Mouse (Mus musculus): Measurements from ENCODE around the gene AI987944.

The AI987944 gene

DNA sequence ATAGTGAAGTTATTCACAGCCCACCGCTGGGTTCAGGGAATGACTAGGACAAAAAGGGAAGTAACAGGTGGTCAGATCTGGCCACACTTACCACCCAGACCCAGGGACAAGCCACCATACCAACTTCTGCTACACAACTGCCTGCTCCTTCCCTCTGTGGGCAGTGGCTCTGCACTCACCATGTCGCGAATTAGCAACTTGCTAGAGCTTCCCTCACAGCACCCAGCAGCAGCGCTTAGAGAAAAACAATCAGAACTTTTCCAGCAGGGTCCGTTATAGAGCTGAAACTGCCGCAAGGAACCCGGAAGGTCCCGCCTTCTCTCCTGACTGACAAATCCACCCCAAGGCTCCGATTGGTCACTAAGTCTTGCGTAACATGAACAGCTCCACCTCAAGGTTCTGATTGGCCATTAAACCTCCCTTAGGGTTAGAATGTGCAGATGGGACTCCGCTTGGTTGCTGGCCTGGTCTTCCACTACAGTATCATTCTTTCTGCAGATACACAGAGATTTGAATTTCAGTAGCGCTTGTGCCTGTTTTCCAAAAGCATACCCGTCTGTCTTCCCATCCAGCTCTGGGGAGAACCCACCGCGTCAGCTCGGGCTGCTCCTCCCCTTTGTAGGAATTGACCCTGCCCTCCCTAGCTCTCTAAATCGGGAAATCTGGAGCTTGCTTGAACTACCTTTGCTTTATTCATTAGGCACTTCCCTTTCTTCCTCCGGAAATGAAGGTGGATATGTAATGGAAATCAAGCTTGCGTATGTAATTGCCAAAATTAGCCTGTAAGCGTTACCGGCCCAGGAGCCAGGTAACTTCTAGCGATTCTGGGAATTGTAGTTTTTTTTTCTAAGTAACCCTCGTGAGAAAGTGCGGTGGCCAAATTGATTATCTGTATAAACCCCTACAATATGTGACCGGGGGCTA is at the start of gene AI987944:
Gene AI987944 (minus strand): TSS at position 332 of the 924 bp plus-strand sequence.
- DNase-seq (ENCODE audit: low read depth): peak; percentile 96

DNA sequence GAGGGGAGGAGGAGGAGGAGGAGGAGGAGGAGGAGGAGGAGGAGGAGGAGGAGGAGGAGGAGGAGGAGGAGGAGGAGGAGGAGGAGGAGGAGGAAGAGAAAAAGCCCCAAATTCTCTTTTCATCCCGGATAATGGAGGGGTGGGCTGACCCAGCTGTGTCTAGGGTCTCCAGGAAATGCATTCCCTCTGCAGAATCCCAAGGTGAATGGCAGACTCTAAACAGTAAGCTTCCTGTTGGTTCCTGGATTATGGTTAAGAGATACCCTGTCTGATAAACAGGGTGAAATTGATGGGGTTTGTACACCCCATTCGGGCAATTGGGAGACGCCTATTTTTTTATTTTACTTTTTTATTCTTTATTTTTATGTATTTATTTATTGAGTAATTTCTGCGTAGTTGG is 951 bp upstream of the AI987944 start:
- no peak for DNase-seq (ENCODE audit: low read depth)
